Mouse (Mus musculus): ENCODE data around the gene Pde10a.
A peak's percentile ranks its signal among the peaks of the same experiment; 100 is the strongest.

Pde10a gene

GRCm38 (mm10) chr17:8923727-8924126 is 398.6 kb downstream of the Pde10a start:
- no peak for DNase-seq (ENCODE audit: low read depth, low spot score)
- Histone ChIP-seq H3K27me3 (ENCODE audit: control insufficient read depth, insufficient read depth, low read length, poor library complexity, severe bottlenecking) (no peaks in the 10 kb centered on the region), H3K36me3 (ENCODE audit: control insufficient read depth, insufficient read depth, low read length, poor library complexity, severe bottlenecking) (no peaks in the 10 kb centered on the region)

- Histone ChIP-seq H3K27me3 (ENCODE audit: control insufficient read depth, insufficient read depth, low read length, poor library complexity, severe bottlenecking) (no peaks in the 10 kb centered on the region), H3K36me3 (ENCODE audit: control insufficient read depth, insufficient read depth, low read length, poor library complexity, severe bottlenecking) (no peaks in the 10 kb centered on the region)
- no peak for DNase-seq (ENCODE audit: low read depth, low spot score)
Observed at GRCm38 (mm10) chr17:8925819-8926383, 400.7 kb downstream of the Pde10a start.

- no peaks in the 10 kb centered on the region for H3K36me3 ChIP-seq (ENCODE audit: control insufficient read depth, insufficient read depth, low read length, poor library complexity, severe bottlenecking)
- DNase-seq (ENCODE audit: low read depth, low spot score): no peak
- no peaks in the 10 kb centered on the region for H3K27me3 ChIP-seq (ENCODE audit: control insufficient read depth, insufficient read depth, low read length, poor library complexity, severe bottlenecking)
Observed at GRCm38 (mm10) chr17:8928560-8928959, 403.4 kb downstream of the Pde10a start.

- H3K27me3 ChIP-seq (ENCODE audit: control insufficient read depth, insufficient read depth, low read length, poor library complexity, severe bottlenecking): no peaks in the 10 kb centered on the region
- no peak for DNase-seq (ENCODE audit: low read depth, low spot score)
- no peaks in the 10 kb centered on the region for H3K36me3 ChIP-seq (ENCODE audit: control insufficient read depth, insufficient read depth, low read length, poor library complexity, severe bottlenecking)
Observed at GRCm38 (mm10) chr17:8929636-8930035, 404.5 kb downstream of the Pde10a start.

GRCm38 (mm10) chr17:8935604-8936003 is 410.4 kb downstream of the Pde10a start:
- DNase-seq (ENCODE audit: low read depth, low spot score): no peak
- Histone ChIP-seq H3K27me3 (ENCODE audit: control insufficient read depth, insufficient read depth, low read length, poor library complexity, severe bottlenecking) (no peaks in the 10 kb centered on the region), H3K36me3 (ENCODE audit: control insufficient read depth, insufficient read depth, low read length, poor library complexity, severe bottlenecking) (no peaks in the 10 kb centered on the region)

DNA sequence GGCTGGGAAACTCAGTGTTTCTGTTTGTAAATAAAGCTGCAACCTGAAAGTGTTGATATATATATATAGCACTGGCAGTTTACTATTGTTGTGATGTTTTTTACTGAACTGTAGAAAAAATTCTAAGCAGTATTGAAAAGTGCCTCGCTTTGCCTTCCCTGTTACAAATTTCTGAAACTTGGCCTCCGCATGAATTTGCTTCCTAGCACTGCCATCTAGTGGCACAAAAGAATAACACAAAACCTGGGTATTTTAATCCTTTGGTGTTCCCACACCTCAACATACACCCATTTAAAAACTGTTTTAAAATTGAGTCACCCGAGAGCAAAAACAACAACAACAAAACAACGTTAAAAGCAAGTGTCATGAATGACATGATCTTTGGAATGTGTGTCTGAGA is 411.4 kb downstream of the Pde10a start:
- H3K27me3 ChIP-seq (ENCODE audit: control insufficient read depth, insufficient read depth, low read length, poor library complexity, severe bottlenecking): no peaks in the 10 kb centered on the region
- no peaks in the 10 kb centered on the region for H3K36me3 ChIP-seq (ENCODE audit: control insufficient read depth, insufficient read depth, low read length, poor library complexity, severe bottlenecking)
- DNase-seq (ENCODE audit: low read depth, low spot score): peak; percentile 40

DNA sequence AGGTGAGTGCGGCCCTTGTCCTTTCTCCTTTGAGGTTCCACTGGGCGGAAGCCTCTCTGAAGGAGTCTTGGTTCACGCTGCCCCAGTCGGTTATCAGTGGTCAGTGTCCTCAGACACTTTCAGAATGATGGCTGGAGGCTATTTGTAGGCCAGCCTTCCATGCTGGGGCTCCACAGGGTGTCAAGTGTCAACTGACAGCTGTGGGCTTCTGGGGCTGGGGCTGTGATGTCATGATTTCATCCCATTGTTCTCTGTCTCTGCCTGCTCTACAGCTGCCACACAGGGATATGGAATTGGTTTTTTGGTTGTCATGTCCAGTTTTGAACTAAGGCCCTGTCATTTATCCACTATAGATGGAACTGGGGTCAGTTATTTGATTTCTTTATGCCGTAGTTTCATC is 426.4 kb downstream of the Pde10a start:
- H3K36me3 ChIP-seq (ENCODE audit: control insufficient read depth, insufficient read depth, low read length, poor library complexity, severe bottlenecking): no peaks in the 10 kb centered on the region
- no peak for DNase-seq (ENCODE audit: low read depth, low spot score)

GRCm38 (mm10) chr17:8952951-8953350 is 427.8 kb downstream of the Pde10a start:
- DNase-seq (ENCODE audit: low read depth, low spot score): no peak
- Histone ChIP-seq H3K27me3 (ENCODE audit: control insufficient read depth, insufficient read depth, low read length, poor library complexity, severe bottlenecking) (no peaks in the 10 kb centered on the region), H3K36me3 (ENCODE audit: control insufficient read depth, insufficient read depth, low read length, poor library complexity, severe bottlenecking) (no peaks in the 10 kb centered on the region)

More for the DNA sequence above, 426.4 kb downstream of the Pde10a start:
- H3K27me3 ChIP-seq (ENCODE audit: control insufficient read depth, insufficient read depth, low read length, poor library complexity, severe bottlenecking): no peaks in the 10 kb centered on the region

DNA sequence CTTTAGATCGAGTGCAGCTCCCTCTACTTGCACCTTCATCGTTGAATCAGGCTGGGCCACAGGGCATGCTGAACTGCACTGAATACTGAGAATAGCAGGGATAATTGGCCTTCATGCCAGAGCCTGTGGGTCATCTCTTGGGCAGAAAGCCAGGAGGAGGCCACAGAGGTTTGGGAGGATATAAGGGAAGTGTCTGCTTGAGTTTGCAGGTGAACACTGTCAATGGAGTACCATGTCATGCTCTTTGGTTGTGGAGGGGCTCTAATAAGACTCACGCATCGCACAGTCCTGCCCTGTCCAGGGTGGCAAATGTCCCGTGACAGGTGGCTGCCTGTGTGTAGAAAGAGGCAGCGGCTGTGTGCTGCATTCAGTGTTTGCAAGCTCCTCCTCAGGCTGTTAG is 433.0 kb downstream of the Pde10a start:
- DNase-seq (ENCODE audit: low read depth, low spot score): no peak
- no peaks in the 10 kb centered on the region for H3K36me3 ChIP-seq (ENCODE audit: control insufficient read depth, insufficient read depth, low read length, poor library complexity, severe bottlenecking)

GRCm38 (mm10) chr17:8960386-8960785 is 435.2 kb downstream of the Pde10a start:
- Histone ChIP-seq H3K27me3 (ENCODE audit: control insufficient read depth, insufficient read depth, low read length, poor library complexity, severe bottlenecking) (no peaks in the 10 kb centered on the region), H3K36me3 (ENCODE audit: control insufficient read depth, insufficient read depth, low read length, poor library complexity, severe bottlenecking) (no peaks in the 10 kb centered on the region)
- DNase-seq (ENCODE audit: low read depth, low spot score): no peak

More for the DNA sequence above, 433.0 kb downstream of the Pde10a start:
- no peaks in the 10 kb centered on the region for H3K27me3 ChIP-seq (ENCODE audit: control insufficient read depth, insufficient read depth, low read length, poor library complexity, severe bottlenecking)

DNA sequence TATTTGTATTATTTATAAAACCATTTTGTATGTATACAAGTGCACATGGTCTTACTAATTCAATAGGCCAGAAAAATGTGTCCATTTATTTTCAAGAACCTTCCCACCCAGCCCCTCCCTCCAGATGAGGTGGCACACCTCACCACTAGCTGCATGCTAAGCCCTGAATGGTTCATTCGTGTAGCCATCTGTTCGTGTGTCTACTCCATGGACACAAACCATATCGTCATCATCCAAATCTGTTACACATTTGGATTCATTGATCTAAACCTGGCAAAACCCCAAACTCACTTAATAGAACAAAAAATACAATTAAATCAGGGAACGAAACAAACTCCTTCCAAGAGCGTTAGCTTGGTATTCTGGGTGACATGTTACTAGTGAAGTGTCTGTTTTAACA is 435.9 kb downstream of the Pde10a start:
- no peak for DNase-seq (ENCODE audit: low read depth, low spot score)
- Histone ChIP-seq H3K27me3 (ENCODE audit: control insufficient read depth, insufficient read depth, low read length, poor library complexity, severe bottlenecking) (no peaks in the 10 kb centered on the region), H3K36me3 (ENCODE audit: control insufficient read depth, insufficient read depth, low read length, poor library complexity, severe bottlenecking) (no peaks in the 10 kb centered on the region)

- Histone ChIP-seq H3K36me3 (ENCODE audit: control insufficient read depth, insufficient read depth, low read length, poor library complexity, severe bottlenecking) (no peaks in the 10 kb centered on the region), H3K27me3 (ENCODE audit: control insufficient read depth, insufficient read depth, low read length, poor library complexity, severe bottlenecking) (no peaks in the 10 kb centered on the region)
- no peak for DNase-seq (ENCODE audit: low read depth, low spot score)
Observed at GRCm38 (mm10) chr17:8961644-8962043, 436.5 kb downstream of the Pde10a start.

DNA sequence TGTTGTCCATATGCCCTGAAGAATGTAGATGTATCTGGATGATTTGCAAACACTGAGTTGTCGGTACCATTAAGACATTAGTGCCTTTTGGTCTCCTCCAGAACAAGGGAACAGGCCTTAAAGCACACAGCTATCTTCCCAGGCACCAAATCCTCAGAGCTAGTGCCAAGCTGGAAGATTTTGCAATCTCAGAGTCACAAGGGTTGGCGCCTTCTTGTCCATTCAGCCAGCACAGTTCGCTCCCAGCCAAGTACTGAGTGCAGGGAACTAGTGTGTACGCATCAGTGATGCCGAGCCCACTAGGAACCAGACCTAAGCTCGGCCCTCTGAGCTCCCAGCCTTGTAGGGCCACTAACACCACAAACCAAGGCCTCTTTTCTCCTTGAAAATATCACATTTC is 440.0 kb downstream of the Pde10a start:
- no peaks in the 10 kb centered on the region for H3K36me3 ChIP-seq (ENCODE audit: control insufficient read depth, insufficient read depth, low read length, poor library complexity, severe bottlenecking)
- no peak for DNase-seq (ENCODE audit: low read depth, low spot score)
- no peaks in the 10 kb centered on the region for H3K27me3 ChIP-seq (ENCODE audit: control insufficient read depth, insufficient read depth, low read length, poor library complexity, severe bottlenecking)

GRCm38 (mm10) chr17:8972152-8972854 is 447.1 kb downstream of the Pde10a start:
- DNase-seq (ENCODE audit: low read depth, low spot score): no peak
- H3K36me3 ChIP-seq (ENCODE audit: control insufficient read depth, insufficient read depth, low read length, poor library complexity, severe bottlenecking): no peaks in the 10 kb centered on the region
- no peaks in the 10 kb centered on the region for H3K27me3 ChIP-seq (ENCODE audit: control insufficient read depth, insufficient read depth, low read length, poor library complexity, severe bottlenecking)

- no peaks in the 10 kb centered on the region for H3K27me3 ChIP-seq (ENCODE audit: control insufficient read depth, insufficient read depth, low read length, poor library complexity, severe bottlenecking)
- H3K36me3 ChIP-seq (ENCODE audit: control insufficient read depth, insufficient read depth, low read length, poor library complexity, severe bottlenecking): no peaks in the 10 kb centered on the region
- no peak for DNase-seq (ENCODE audit: low read depth, low spot score)
Observed at GRCm38 (mm10) chr17:8973331-8973730, 448.2 kb downstream of the Pde10a start.

GRCm38 (mm10) chr17:8974423-8974822 is 449.3 kb downstream of the Pde10a start:
- Histone ChIP-seq H3K27me3 (ENCODE audit: control insufficient read depth, insufficient read depth, low read length, poor library complexity, severe bottlenecking) (no peaks in the 10 kb centered on the region), H3K36me3 (ENCODE audit: control insufficient read depth, insufficient read depth, low read length, poor library complexity, severe bottlenecking) (no peaks in the 10 kb centered on the region)
- no peak for DNase-seq (ENCODE audit: low read depth, low spot score)
